Mouse (Mus musculus) hindbrain, postnatal 0 days (tissue): Measurements from ENCODE around the gene Prrt3. TPM values are rescaled to one million over a fixed set of nuclear protein-coding genes. Genes with fewer than 3 reads are reported as not detected.

Experiments used
- ATAC-seq: fragments of 200-750 bp; cut with Nextera tagmentation; 2 replicates; pipeline ENCODE4 v1.8.0; 2017; ENCODE audit warnings: mild to moderate bottlenecking, moderate TSS enrichment, moderate library complexity
- DNase-seq: peaks from one replicate; pipeline ENCODE4 v3.0.0-alpha.2; 2015; ENCODE audit warnings: low spot score
- H3K27ac ChIP-seq: fragments of 300-500 bp; sonication (generic); 2 replicates; pipeline ENCODE4 v1.5.1; 2014; ENCODE audit warnings: mild to moderate bottlenecking
- H3K27me3 ChIP-seq: fragments of 300-500 bp; sonication (generic); 2 replicates; pipeline ENCODE4 v1.6.1; 2014; ENCODE audit warnings: low read length, mixed read lengths; ENCODE audit not compliant: insufficient read depth
- H3K36me3 ChIP-seq: fragments of 300-500 bp; sonication (generic); 2 replicates; pipeline ENCODE4 v1.6.1; 2014; ENCODE audit warnings: low read length, mixed read lengths; ENCODE audit not compliant: insufficient read depth
- H3K4me1 ChIP-seq: fragments of 300-500 bp; sonication (generic); 2 replicates; pipeline ENCODE4 v1.6.1; 2014; ENCODE audit warnings: antibody characterized with exemption, low read length, mixed read lengths; ENCODE audit not compliant: insufficient read depth
- H3K4me2 ChIP-seq: fragments of 300-500 bp; sonication (generic); 2 replicates; pipeline ENCODE4 v1.6.1; 2014; ENCODE audit warnings: low read depth, mild to moderate bottlenecking, low read length, moderate library complexity, mixed read lengths
- H3K4me3 ChIP-seq: fragments of 300-500 bp; sonication (generic); 2 replicates; pipeline ENCODE4 v1.5.1; 2014; ENCODE audit warnings: low read length
- H3K9ac ChIP-seq: fragments of 300-500 bp; sonication (generic); replicated peaks from 2 replicates; pipeline ENCODE4 v1.6.1; 2014; ENCODE audit warnings: mild to moderate bottlenecking, low read length, moderate library complexity, mixed read lengths
- H3K9me3 ChIP-seq: fragments of 300-500 bp; sonication (generic); 2 replicates; pipeline ENCODE4 v1.6.1; 2016; ENCODE audit warnings: low read length, mixed read lengths
- CTCF ChIP-seq: IDR thresholded peaks from 2 replicates; pipeline ENCODE4 v1.5.1; 2016; ENCODE audit warnings: antibody characterized with exemption, control low read depth, low read depth
- WGBS: fragments of 180-500 bp; shearing (Covaris S2); extraction: QIAGEN DNeasy Blood & Tissue Kit; methylation state at CpG from one replicate; pipeline ENCODE4 v1.1.7; 2014; 5-methylcytosine and 5-hydroxymethylcytosine counted together
- polyA plus RNA-seq: library from polyadenylated mRNA; unstranded; fragments of >200 nt; fragmentation: Nextera tagmentation; extraction: Ambion mirVana; gene quantifications from 2 replicates; pipeline ENCODE4 v1.2.1, GENCODE M21; 2015
- total RNA-seq: library from RNA; depleted of rRNA; stranded (reverse); fragments of >200 nt; gene quantifications from 2 replicates; pipeline ENCODE4 v1.2.3, GENCODE M21; 2014

The Prrt3 gene
- total and polyA plus RNA-seq, 2 experiments from 2014 or later, result 15.8 to 40.4 TPM

- Histone ChIP-seq H3K36me3 (peaks cover 27% of the 10 kb centered on the region; the same call in 1 of the 2 replicates), H3K4me2 (no peak overlapping the region), H3K9ac (no peak overlapping the region), H3K27me3 (no peaks in the 10 kb centered on the region), H3K9me3 (no peaks in the 10 kb centered on the region), H3K4me3 (no peak overlapping the region), H3K27ac (no peak overlapping the region), H3K4me1 (0 out of 2 replicates have a peak, but pooled peaks cover 3% of the 10 kb centered on the region)
- ATAC-seq (no peak), DNase-seq (no peak)
- no peak for TF ChIP-seq CTCF
- WGBS, result 76% methylated on average over 24 of the region's 24 CpGs
Measured at GRCm38 (mm10) chr6:113492101-113492864, 9.4 kb downstream of the Prrt3 start.

DNA sequence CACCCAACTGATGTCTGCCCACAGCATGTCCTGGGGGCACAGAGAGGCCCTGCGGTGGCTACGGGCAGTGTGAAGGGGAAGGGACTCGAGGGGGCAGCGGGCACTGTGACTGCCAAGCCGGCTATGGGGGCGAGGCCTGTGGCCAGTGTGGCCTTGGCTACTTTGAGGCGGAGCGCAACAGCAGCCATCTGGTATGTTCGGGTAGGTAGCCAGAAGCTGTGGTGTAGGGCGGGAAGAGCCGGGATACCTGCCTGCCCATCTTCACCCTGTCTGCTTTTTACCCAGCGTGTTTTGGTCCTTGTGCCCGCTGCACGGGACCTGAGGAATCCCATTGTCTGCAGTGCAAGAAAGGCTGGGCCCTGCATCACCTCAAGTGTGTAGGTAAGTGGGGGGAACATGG is 12.3 kb downstream of the Prrt3 start:
- DNase-seq, result no peak
- no peaks in the 10 kb centered on the region for H3K9me3 ChIP-seq
- H3K4me1 ChIP-seq, result 0 out of 2 replicates have a peak, but pooled peaks cover 4% of the 10 kb centered on the region
- H3K27me3 ChIP-seq, result no peaks in the 10 kb centered on the region
- no peak overlapping the region for H3K4me2 ChIP-seq
- TF ChIP-seq CTCF, result no peak
- no peak overlapping the region for H3K4me3 ChIP-seq
- WGBS, result 94% methylated on average over 14 of the region's 14 CpGs
- no peak for ATAC-seq
- H3K27ac ChIP-seq, result no peak overlapping the region
- no peak overlapping the region for H3K9ac ChIP-seq
- peaks cover 27% of the 10 kb centered on the region; the same call in 1 of the 2 replicates for H3K36me3 ChIP-seq

- H3K4me1 ChIP-seq, result peaks cover 14% of the 10 kb centered on the region
Measured at GRCm38 (mm10) chr6:113487125-113487576, 14.6 kb downstream of the Prrt3 start.

DNA sequence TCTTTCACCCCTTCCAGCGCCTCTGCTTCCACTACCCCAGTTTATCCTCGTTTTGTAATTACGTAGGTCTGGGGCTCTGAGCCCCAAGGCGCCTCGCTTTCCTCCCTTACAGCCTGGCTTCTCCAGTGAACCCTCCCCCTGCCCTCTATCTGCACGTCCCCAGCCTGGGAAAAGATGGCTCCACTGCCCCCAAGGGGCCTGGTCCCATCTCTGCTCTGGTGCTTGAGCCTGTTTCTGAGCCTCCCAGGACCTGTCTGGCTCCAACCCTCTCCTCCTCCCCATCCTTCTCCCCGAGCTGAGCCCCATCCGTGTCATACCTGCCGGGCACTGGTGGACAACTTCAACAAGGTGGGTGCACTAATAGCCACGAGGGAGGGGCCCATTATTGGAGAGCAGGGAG is 18.0 kb downstream of the Prrt3 start:
- 7% methylated on average over 10 of the region's 10 CpGs for WGBS
- H3K27me3 ChIP-seq, result no peaks in the 10 kb centered on the region
- TF ChIP-seq CTCF, result peak; percentile 26; the same call in 1 of the 2 replicates
- peaks cover 6% of the 10 kb centered on the region; the same call in 1 of the 2 replicates for H3K36me3 ChIP-seq
- peak; percentile 60 for DNase-seq
- no peaks in the 10 kb centered on the region for H3K9me3 ChIP-seq
- peak overlapping the region; percentile 84 for H3K4me2 ChIP-seq
- H3K27ac ChIP-seq, result peak overlapping the region; percentile 96
- peaks cover 14% of the 10 kb centered on the region for H3K4me1 ChIP-seq
- ATAC-seq, result peak; percentile 28
- peak overlapping the region; percentile 53 for H3K4me3 ChIP-seq
- peak overlapping the region; percentile 75 for H3K9ac ChIP-seq

More at GRCm38 (mm10) chr6:113487125-113487576, 14.6 kb downstream of the Prrt3 start:
- DNase-seq, result no peak
- ATAC-seq, result no peak
- H3K9me3 ChIP-seq, result no peaks in the 10 kb centered on the region
- no peak for TF ChIP-seq CTCF
- H3K4me2 ChIP-seq, result no peak overlapping the region
- H3K9ac ChIP-seq, result no peak overlapping the region
- WGBS, result 57% methylated on average over 7 of the region's 7 CpGs
- H3K27ac ChIP-seq, result no peak overlapping the region
- H3K36me3 ChIP-seq, result peaks cover 25% of the 10 kb centered on the region; the same call in 1 of the 2 replicates
- H3K27me3 ChIP-seq, result no peaks in the 10 kb centered on the region
- H3K4me3 ChIP-seq, result no peak overlapping the region

DNA sequence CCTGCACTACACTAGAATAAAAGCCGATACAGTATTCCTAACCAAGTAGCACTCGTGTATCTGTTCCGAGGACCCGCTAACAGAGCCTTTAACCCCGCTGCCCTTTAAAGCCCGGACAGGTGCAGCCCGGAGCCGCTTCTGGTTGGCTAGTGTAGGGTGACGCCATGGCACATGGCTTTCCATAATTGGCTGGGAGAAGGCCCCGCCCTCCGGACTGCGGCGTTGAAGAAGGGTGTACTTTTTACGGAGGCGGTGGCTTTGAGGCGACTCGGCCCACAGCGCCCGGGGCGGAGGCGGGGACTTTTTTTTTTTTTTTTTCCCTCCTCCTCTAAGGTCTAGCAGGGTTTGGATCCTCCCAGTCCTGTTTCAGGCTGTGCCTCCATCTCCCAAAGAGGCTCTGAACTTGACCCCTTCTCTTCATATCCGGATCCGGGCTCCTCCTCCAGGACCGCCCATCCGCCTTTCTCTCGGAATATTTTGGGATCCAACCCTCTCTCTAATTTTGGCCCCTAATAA is 18.6 kb downstream of the Prrt3 start, which contains the start of gene Creld1:
Gene Creld1 (plus strand): TSS at position 198 of the 516 bp plus-strand sequence.
- Histone ChIP-seq H3K27me3 (no peaks in the 10 kb centered on the region), H3K4me3 (peak within 1 kb of the TSS; percentile 53), H3K9me3 (no peaks in the 10 kb centered on the region), H3K9ac (peak within 1 kb of the TSS; percentile 75), H3K27ac (peak within 1 kb of the TSS; percentile 96), H3K4me1 (peaks cover 14% of the 10 kb centered on the region), H3K4me2 (peak within 1 kb of the TSS; percentile 84), H3K36me3 (peaks cover under 1% of the 10 kb centered on the region; the same call in 1 of the 2 replicates)
- 0% methylated on average over 26 of the region's 26 CpGs for WGBS
- ATAC-seq, result peak; percentile 96
- TF ChIP-seq CTCF, result no peak
- DNase-seq, result peak; percentile 96

- Histone ChIP-seq H3K36me3 (no peaks in the 10 kb centered on the region; the same call in 1 of the 2 replicates), H3K4me1 (peaks cover 14% of the 10 kb centered on the region), H3K4me2 (peak overlapping the region; percentile 84), H3K27me3 (no peaks in the 10 kb centered on the region), H3K4me3 (peak overlapping the region; percentile 53), H3K27ac (peak overlapping the region; percentile 96), H3K9me3 (no peaks in the 10 kb centered on the region), H3K9ac (peak overlapping the region; percentile 75)
- DNase-seq (peak; percentile 61), ATAC-seq (peak; percentile 55)
- TF ChIP-seq CTCF, result no peak
- 1% methylated on average over 64 of the region's 65 CpGs for WGBS
Measured at GRCm38 (mm10) chr6:113482477-113483099, 19.1 kb downstream of the Prrt3 start.
